Mouse (Mus musculus) kidney, postnatal 14 days (tissue): ENCODE measurements at regions not wholly inside any gene's neighbourhood (a gene's known extent, or its start where the extent isn't known, plus 50 kb on each side); places are given as distances from the start of the nearest gene placed in this dataset.

Source experiments
- DNase-seq: peaks from one replicate; pipeline ENCODE4 v3.0.0; 2022; ENCODE audit warnings: mixed read lengths

DNA sequence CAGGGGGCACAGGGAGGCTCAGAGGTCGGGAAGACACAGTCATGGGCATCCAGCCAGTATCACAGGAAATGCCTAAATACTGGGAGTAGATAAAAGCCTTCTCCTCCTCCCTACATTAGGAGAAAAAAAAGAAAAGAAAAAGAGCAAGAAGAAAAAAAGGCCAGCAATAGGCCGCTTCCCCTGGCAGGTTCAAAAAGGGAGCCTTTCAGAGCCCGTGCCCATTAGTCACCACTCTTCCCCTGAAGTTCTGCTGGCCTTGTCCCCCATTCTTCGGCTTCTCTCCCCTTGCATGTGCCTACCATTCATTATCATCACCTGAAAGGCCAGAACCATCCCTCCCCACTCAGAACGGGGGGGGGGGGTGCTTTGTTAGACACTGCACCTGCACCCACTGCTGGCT, 144.5 kb upstream of the Tbx3 start:
- DNase-seq: no peak

- DNase-seq: no peak
Measured at GRCm38 (mm10) chr5:119530009-119530408, 140.5 kb upstream of the Tbx3 start.

- DNase-seq: no peak
Measured at GRCm38 (mm10) chr5:119534946-119535345, 135.5 kb upstream of the Tbx3 start.

DNA sequence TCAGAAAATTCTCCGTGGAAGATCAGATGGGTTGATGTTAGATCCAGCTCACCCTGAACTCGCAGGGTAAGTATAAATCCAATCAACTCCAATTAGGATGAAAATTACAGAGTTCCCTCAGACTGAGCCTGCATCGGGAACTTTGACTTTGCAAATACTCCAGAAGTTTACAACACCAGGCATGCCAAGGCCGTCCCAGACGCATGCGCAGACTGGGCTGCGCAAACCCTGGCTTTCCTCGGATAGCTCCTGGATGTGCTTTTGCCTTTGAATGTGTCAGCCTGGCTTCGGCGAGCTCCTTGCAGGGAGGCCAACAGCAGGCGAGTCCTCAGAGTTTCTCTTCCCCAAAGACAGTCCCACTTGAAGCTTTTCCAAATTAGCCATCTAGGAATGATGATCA, 127.6 kb upstream of the Tbx3 start:
- DNase-seq: no peak

DNA sequence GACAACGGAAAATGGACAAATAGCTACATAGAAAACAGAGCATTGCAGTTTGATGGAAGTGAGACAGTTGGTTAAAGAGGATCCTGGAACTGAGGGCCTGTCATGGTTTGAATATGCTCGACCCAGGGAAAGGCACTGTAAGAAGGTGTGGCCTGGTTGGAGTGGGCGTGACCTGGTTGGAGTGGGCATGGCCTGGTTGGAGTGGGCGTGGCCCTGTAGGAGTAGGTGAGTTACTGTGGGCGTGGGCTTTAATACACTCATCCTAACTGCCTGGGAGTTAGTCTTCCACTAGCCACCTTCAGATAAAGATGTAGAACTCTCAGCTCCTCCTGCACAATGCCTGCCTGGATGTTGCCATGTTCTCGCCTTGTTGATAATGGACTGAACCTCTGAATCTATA, 126.8 kb upstream of the Tbx3 start:
- no peak for DNase-seq

GRCm38 (mm10) chr5:119544681-119545080, 125.8 kb upstream of the Tbx3 start:
- DNase-seq: no peak

DNA sequence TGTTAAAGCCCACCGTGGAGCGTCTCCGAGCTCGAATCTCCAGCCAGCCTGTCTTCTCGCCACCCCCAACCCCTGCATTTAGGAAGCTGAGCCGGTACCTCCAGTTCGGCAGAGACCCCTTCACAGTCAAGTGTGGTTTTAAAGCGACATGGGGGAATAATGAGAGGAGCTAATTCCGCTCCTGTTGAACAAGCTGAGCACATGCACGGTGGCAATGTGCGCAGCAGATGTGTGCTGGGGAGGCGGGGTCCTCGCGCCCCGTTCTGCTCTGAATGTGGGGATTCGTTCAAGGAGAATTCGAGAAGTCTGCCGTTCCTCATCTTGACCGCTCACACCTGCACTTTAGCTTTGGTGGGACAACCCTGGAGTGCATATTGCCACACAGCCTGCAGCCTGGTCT, 123.4 kb upstream of the Tbx3 start:
- no peak for DNase-seq

DNA sequence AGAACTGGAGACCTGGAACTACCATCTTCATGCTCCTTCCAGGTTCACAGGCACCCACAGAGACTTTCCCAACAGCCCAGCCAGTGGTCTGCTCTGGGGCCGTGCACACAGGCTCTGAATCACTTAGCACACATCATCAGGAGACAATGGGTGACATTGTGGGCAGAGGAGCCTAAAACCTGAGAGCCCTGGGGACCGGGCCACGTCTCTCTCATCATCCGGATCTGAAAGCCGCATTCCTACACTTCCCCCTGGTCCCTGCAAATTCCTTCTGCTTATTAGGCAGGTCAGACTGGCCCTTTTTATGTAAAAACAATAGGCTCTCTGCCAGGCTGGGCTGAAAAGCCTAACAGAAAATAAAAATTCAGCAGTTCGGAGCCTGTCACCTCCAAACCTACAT, 119.6 kb upstream of the Tbx3 start:
- DNase-seq: no peak

GRCm38 (mm10) chr5:119553469-119553868, 117.0 kb upstream of the Tbx3 start:
- no peak for DNase-seq

DNA sequence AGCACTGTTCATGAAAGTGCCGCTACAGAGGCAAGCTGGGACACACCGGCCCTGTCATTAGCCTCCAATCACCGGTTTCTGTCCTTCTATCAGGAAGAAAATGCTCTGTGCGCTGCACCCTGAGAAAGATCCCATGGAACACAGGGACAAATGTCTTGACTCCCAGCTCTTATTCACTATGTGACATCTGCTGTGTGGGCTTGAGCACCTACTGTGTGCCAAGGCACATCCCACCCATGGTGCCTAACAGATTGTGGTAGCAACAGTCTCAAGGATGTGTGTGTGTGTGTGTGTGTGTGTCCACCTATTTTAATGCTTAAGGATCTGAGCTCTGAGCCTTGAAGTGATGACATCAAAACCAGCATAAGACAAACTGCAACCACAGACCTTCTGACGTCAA, 113.4 kb upstream of the Tbx3 start:
- DNase-seq: no peak

GRCm38 (mm10) chr5:119559696-119560095, 110.8 kb upstream of the Tbx3 start:
- DNase-seq: no peak

DNA sequence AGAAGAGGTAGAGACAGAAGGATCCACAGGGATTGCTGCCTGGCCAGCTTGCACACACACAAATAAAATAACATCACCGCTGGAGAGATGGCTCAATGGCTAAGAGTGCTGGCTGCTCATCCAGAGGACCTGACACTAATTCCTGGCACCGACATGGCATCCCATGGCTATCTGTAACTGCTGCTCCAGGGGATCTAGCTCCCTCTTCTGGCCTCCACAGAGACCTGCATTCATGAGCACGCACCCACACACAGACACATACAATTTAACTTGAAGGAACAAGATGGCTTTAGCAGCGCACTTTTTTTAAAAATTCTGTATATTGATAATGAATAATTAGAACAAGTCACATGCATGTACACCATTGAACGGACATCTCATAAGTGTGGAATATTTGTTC, 110.1 kb upstream of the Tbx3 start:
- DNase-seq: no peak

- DNase-seq: no peak
Measured at GRCm38 (mm10) chr5:119561531-119561930, 108.9 kb upstream of the Tbx3 start.

GRCm38 (mm10) chr5:119563510-119564351, 106.7 kb upstream of the Tbx3 start:
- DNase-seq: no peak

GRCm38 (mm10) chr5:119567639-119568038, 102.8 kb upstream of the Tbx3 start:
- no peak for DNase-seq

- DNase-seq: no peak
Measured at GRCm38 (mm10) chr5:119570054-119570453, 100.4 kb upstream of the Tbx3 start.

DNA sequence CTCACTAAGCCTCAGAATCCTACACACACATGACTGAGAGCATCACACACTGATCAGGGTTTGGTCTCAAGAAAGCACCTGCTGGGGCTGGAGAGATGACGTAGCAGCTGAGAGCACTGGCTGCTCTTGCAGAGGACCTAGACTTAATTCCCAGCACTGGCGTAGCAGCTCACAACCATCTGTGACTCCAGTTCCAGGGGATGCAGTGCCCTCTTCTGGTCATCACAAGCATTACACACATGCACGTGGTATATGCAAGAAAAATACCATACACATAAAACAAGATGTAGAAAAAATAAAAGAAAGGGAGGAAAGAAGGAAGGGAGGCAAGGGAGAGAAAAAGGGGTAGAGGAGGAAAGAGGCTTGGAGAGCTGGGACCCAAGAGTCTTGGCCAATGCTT, 98.8 kb upstream of the Tbx3 start:
- no peak for DNase-seq

DNA sequence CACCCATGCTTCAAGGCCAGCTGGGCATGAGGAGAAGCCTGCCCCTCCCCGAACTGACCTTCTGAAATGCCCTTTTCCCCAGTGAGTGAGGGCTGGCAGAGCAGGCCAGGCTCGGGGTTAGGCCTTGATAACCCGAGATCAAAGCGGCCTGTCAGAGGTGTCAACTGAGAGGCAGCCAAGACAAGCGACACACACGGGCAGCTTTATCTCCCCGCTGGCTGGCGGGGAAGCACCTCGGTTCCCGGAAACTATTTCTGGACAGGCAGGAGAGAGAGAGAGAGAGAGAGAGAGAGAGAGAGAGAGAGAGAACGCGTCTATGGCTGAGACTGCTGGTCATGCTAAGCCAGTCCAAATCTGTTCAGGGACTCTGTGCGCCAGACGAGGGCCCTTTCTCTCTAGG, 95.3 kb upstream of the Tbx3 start:
- no peak for DNase-seq

GRCm38 (mm10) chr5:119579288-119579687, 91.2 kb upstream of the Tbx3 start:
- DNase-seq: no peak

DNA sequence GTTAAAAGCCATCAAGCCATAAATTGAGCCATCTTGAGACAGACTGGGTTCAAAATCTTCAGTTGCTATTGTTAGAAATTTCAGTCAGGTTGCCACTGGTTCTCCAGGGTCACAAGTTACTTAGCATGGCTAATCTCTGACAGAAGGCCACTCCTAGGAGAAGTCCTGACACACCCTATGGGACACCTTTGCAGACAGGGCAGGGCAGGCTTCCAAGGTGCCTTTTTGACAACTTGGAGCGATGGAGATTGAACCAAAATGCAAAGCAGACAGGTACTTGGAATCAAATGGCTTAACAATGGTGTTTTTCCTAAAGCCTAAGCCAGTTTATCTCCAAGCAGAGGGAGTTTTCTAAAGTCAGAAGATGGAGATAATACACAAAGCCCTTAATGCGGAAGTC, 90.7 kb upstream of the Tbx3 start:
- DNase-seq: no peak

GRCm38 (mm10) chr5:119580395-119580794, 90.1 kb upstream of the Tbx3 start:
- DNase-seq: no peak

GRCm38 (mm10) chr5:119580798-119581197, 89.7 kb upstream of the Tbx3 start:
- no peak for DNase-seq

DNA sequence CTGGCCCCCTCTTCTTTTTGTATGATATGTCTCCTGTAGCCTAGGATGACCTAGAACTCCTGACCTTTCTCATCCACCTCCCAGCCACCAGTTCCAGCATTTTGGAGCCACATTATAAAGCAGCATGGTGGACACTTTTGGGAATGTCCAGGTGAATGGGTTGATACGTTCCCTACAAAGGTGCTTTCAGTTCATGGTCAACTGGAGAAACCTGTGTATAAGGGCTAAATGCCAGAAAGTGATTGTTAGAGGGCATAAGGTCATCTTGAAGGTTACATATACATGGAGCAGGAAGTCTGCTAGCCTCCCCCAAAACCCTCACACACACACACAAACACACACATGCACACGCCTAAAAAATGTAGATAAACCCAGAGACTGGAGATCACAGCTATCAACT, 86.1 kb upstream of the Tbx3 start:
- no peak for DNase-seq

- DNase-seq: no peak
Measured at GRCm38 (mm10) chr5:119584914-119585313, 85.6 kb upstream of the Tbx3 start.

DNA sequence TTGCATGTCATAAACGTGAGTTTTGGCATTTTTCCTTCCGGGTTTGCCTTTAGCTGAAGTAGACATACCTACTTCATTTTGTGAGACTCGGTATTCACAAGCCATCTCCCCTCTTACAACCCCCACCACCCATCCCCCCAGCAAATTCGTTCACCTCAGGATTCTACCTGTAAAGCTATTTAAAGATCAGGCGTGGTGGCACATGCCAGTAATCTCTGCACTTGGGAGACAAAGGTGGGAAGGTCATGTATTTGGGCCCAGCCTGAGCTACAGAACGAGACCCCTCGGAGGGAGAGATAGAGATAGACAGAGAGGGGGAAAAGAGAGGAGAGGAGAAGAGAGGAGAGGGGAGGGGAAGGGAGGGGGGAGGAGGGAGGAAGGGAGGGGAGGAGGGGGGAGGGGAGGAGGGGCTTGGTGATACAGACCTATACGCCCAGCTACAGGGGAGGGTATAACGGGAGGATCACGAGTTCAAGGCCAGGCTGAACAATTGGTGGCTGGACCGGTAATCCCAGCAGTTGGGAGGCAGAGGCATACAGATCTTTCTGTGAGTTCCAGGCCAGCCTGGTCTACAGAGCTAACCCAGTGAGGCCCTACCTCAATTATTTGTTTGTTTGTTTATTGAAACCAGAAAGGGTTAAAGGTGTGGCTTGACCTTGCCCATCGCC, 83.9 kb upstream of the Tbx3 start:
- no peak for DNase-seq
